Mouse (Mus musculus): ENCODE measurements around the gene Anp32b.
A peak's percentile ranks its signal among the peaks of the same experiment; 100 is the strongest.

The Anp32b gene

DNA sequence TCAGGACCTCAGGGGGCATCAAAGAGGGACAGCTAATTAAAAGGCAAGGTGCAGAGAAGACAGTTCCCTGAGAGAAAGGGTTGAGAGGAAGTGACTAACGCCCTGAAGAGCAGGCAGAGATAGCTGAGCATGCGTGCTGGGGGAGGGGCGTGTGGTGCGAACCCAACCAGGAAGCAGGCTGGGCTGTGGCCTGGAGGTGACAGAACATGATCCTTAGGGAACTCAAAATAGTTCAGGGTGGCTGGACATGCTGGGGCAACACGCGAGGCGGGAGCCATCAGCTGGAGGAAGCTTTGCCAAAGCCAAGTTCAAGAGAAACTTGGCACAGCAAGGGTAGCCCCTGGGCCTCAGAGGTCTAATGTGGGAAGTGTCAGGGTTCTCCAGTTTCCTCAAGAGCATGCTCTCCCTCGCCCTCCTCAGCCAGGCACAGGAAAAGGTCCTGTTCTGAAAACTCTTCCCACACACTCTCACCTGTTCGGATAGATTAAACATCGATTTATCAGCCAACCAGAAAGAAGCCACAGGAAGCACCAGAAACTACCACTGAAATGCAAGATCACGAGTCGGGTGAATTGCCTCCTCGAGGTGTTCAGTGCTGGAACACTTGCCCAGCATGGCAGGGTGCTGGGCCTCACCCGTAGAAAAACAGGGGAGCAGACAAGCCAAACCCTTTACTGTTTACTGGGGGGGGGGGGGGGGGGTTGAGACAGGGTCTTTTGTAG, 35.2 kb downstream of the Anp32b start:
- peak; percentile 45; the same call in 1 of the 2 replicates for TF ChIP-seq GATA4 (IDR thresholded peaks at IDR 0.05; ENCODE audit: insufficient replicate concordance, low read length)

DNA sequence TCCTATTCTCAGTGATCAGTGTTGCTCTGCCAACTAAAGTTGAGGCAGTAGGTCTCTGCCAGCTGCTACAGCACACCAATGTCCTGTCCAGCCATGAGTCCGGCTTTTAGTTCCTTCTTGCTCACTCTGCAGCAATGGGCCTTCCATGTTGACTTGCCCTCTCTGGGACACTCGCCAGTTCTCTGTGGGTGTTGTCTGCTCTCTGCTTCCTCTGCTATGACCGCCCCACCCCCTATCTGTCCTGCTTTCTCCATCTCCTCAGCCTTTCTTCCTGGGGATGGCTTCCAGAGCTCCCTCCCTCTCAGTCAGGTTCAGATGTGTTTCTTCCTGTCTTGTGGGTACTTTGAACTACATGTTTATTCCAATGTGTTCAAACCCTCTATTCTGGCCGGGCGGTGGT, 36.6 kb downstream of the Anp32b start:
- TF ChIP-seq GATA4 (IDR thresholded peaks at IDR 0.05; ENCODE audit: insufficient replicate concordance, low read length), result no peak

DNA sequence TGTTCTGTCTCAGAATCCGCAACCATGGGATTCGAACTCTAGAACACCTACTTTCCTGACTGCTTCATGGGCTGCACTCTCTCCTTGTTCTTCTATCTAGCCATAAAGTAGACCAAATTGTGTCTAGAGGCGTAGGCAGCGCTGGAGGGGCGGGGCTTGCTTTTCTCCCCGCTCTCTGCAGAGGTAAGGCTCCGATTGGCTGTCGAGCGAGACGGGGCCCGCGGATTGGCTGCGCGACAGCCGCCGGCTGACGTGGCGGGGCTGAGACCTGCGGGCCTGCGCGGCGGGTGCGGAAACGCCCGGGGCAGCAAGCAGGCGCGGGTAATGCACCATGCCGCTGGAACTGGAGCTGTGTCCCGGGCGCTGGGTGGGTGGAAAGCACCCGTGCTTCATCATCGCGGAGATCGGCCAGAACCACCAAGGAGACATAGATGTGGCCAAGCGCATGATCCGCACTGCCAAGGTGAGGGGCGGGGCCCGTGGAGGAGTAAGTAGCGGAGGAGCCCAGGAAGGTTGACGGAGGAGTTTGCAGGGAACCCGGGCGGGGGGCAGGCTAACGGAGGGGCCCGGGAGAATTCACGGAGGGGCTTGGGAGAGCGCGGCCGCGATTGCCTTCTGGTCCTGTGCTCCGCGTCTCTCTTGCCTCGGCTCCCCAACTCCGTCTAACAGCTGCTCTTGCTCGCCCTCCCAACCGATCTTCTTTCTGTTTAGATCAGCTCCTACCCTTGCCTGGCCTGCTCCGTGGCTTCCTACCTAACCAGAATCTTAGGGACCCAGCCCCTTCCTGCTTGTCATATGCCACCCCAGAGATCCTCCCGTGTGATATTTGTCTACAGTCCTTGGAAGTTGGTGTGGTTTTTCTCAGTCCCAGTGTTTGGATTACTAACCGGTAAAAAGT, 38.6 kb downstream of the Anp32b start, which contains the start of gene Nans:
Nans (plus strand) TSS at position 221 of the 898 bp plus-strand sequence.
- 0 out of 2 replicates have a peak, but pooled peaks have one; percentile 5 for TF ChIP-seq GATA4 (IDR thresholded peaks at IDR 0.05; ENCODE audit: insufficient replicate concordance, low read length)

DNA sequence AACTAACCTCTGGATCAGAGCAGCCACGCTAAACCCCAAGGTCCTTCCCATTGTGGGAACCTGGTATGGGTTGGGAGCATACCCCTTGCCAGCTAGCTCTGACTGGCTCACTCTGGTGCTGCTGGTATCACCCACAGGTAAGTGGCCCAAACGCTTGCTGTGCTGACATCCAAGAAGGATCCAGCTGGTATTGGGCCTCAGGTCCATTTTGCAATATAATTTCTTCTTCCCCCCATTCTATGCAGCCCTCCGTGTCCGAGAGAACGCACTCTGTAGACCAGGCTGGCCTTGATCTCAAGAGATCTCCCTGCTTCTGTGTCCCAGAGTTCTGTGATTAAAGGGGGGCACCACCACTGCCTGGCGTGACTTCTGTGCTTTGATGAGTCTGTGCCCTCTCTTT, 42.4 kb downstream of the Anp32b start:
- TF ChIP-seq GATA4 (IDR thresholded peaks at IDR 0.05; ENCODE audit: insufficient replicate concordance, low read length), result no peak

DNA sequence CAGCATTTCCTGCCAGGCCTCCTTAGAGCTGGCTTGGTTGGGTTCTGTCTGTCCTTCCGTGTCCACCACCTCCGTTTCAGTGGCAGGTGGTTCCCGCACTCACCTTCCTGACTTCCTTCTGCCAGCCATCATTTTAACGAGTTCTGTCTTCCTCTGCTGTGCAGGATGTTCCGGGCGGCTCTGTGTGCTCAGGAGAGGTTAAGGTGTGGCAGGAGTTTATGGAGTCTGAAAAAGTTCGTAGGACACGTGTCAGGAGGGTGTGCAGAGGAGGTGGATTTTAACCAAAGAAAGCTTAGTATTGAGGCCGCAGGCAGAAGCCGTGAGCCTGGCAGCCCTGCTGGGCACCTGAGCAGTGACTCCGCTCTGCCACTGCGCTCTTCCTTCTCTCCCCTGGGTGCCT, 44.8 kb downstream of the Anp32b start:
- no peak for TF ChIP-seq GATA4 (IDR thresholded peaks at IDR 0.05; ENCODE audit: insufficient replicate concordance, low read length)

DNA sequence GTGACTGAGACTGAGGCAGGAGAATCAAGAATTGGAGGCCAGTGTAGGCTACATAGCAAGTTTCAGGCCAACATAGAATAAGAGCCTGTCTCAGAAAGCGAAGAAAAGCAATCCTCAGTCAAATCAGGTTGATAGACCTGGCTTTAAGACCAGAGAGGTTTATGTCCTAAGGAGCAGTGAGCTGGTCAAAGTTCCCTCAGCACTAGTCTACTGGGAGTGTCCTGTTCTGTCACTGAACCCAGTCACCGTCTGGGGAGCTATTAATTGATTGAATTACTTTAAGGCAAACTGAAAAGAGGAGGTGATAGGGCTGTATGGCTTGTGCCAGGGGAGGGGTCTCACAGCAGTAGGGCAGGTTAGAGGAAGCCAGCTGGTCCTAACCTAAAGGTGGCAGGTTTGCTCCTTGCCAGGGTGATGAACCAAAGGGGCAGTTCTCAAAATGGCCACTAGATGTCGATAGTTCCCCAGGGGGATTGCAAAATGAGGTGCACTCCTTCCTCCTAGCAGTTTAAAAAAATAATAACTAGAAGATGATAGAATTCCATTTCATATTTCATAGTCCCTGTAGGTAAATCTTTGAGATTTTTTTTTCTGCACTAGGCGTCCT, 46.7 kb downstream of the Anp32b start:
- no peak for TF ChIP-seq GATA4 (IDR thresholded peaks at IDR 0.05; ENCODE audit: insufficient replicate concordance, low read length)

DNA sequence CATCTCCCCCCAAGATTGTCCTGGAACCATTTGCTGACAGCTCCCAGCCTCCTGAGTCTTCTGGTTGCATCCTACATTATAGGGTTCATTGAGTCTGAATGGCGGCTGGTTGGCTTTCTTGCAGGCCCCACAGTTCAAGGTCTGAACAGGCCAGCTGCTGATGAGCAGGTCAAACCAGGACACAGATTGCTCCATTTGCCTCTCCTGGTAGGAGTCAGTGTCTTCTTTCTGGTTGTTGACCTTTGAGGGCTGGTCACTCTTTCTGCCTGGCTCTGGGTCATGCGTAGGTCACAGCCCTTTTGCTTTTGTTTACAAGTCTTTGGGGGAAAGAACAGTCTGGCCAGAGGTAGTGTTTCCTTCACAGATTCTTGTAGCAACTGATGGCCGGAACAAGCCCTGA, 47.8 kb downstream of the Anp32b start:
- TF ChIP-seq GATA4 (IDR thresholded peaks at IDR 0.05; ENCODE audit: insufficient replicate concordance, low read length), result no peak

DNA sequence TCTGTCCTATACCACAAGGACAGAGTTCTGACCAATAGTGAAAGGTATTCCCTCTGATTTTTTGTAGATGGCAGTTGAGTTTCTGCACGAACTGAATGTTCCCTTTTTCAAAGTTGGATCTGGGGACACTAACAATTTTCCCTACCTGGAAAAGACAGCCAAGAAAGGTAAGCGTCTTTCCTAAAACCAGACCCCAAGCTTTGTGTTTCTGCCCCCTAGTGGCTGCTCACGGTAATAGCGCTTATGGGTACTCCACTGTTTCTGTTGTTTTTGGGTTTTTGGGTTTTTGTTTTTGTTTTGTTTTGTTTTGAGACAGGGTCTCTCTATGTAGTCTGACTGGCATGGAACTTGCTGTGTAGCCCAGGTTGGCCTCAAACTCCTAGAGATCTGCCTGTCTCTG, 48.3 kb downstream of the Anp32b start:
- no peak for TF ChIP-seq GATA4 (IDR thresholded peaks at IDR 0.05; ENCODE audit: insufficient replicate concordance, low read length)

DNA sequence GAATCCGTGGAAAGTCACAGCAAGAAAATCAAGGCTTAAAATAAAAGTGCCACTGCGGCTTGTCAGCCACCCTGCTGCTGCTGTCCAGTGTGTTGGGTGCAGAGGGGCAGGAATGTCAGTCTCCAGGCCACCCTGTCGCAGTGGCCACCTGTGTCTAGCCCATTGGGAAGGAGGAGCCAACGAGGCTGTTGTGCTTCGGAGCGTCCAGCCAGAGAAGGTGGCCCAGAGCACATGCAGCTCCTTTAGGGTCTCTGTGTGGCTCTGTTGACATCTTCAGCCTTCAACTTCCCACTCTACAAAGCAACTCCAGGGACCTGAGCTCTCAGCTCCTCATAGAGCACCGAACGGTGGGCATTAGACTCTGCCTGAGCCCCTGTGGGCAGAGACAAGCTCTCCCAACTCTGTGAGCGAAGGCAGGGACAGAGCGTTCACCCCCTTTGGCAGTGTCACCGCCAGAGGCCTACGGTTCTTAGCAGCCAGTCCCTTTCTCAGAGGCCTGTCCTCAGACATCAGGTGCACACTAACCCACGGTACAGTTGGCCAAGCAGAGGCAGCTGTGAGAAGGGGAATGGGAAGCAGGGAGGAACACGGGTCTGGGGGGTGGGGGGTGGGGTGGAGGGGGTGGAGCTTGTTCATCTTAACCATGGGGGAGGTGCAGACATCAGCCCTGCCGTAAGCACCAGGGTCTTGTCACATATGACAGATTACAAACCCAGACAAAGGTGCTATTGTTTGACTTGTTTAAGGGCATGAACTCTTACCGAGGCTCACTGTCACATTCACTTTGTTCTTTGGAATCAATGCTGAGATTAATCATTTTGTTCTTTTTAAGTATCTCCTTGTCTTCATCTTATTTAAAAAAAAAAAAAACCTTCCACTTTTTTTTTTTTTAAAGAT, 52.2 kb downstream of the Anp32b start:
- no peak for TF ChIP-seq GATA4 (IDR thresholded peaks at IDR 0.05; ENCODE audit: insufficient replicate concordance, low read length)

DNA sequence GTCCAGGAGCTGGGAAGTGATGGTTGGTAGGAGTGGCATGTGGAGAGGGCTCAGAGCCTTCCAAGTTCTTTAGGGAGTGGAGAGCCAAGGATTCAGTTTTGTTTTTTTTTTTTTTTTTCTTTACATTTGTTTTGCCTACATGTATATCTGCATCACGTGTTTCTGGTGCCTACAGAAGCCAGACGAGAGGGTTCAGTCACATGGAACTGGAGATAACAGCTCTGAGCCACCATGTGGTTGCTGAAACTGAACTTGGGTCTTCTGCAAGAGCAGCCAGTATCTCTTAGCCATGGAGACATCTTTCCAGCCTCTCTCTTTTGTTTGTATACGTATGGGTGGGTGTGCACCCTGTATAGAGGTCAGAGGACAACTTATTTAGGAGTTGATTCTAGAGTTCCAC, 53.2 kb downstream of the Anp32b start:
- TF ChIP-seq GATA4 (IDR thresholded peaks at IDR 0.05; ENCODE audit: insufficient replicate concordance, low read length), result no peak

DNA sequence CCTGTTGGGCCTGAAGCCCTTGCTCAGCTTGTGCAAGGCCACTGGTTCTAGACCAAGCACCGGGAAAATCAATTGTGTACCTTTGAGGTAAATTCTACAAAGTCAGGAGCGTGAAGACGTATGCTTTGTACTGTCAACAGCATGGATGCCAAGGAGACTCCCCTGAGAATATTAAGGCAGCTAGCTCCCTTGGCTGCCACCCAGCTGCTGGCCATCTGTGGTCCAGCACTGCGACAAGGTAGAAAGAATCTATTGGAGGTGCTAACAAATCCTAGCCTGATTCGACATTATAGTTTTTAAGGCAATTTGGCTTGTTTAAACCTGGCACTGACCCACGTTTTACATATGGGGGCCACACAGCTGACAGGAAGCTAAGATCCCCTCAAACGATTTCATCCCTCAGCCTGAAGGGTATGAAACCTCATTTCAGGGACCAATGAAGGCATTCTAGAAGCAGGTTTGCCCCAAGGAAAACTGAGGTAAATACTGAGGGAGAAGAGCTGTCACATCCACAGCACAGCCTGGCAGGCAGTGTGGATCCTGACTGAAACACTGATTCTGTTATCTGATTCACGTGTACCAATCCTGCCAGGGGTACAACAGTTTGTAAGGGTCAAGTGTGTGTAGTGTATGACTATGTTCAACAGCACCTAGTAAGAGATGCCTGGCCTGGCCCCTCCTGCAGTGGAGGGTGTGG, 54.8 kb downstream of the Anp32b start:
- no peak for TF ChIP-seq GATA4 (IDR thresholded peaks at IDR 0.05; ENCODE audit: insufficient replicate concordance, low read length)

DNA sequence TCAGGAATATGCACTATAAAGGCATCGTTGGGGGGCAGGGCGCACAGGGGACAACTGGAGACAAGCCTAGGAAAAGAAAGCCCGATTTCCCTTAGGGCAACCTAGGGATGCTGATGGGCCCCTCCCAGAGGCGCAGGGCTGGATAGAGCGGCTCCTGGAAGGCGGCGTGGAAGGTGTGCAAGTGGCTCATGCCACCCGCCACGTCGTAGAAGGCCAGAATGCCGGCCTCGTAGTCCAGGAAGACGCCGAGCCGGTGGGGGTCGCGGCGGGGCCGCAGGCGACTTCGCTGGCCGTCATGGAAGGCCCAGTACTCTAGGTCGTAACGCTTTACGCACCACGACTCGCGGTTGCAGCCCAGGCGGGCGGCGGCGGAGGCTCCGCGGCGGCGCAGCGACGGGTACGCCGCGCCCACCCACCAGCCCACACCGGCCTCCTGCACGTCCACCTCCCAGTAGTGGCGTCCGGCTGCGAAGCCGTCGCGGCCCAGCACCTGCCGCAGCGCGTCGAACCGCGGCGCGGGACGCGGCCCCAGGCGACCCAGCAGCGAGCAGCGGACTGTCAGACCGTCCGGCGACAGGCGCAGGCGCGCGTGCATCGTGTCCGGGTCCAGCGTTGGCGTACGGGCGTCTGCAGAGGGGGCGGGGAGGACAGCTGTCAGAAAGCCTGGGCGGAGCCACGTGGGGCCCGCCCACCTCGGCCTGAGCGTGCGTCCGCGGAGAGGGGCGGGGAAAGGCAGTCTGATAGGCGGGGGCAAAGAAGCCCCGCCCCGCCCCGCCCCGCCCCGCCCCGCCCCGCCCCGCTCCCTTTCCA, 56.3 kb downstream of the Anp32b start:
- no peak; the same call in 1 of the 2 replicates for TF ChIP-seq GATA4 (IDR thresholded peaks at IDR 0.05; ENCODE audit: insufficient replicate concordance, low read length)

DNA sequence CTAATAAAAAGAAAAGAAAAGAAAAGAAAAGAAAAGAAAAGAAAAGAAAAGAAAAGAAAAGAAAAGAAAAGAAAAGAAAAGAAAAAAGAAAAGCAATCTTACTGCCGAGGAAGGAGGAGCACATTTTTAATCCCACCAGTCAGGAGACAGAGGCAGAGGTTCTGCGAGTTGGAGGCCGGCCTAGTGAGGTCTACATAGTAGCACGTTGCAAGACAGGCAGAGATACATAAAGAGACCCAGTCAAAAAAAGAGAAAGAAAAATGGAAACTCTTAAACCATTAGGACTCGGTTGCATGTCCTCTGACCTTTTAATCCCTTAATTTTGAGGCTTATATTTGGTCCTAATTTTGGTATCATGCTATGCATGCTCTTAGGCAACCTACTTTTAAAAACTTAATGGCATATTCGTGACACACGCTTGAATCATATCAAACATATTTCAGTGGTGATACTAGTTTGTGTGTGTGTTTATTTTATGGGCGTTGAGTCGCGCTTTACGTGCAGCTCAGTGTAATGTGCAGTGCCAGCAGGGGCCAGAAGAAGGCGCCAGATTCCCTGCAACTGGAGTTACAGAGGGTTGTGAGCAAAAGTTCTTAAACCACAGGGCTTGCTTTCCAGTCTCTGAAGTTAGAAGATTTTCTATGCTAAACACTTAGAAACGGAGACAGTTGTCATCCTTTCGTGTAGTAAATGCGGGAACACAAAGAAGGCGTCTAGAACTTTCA, 57.2 kb downstream of the Anp32b start:
- no peak for TF ChIP-seq GATA4 (IDR thresholded peaks at IDR 0.05; ENCODE audit: insufficient replicate concordance, low read length)

Data from liver, adult (tissue).